Mouse (Mus musculus): ENCODE results near the gene Camta1.

The Camta1 gene

DNA sequence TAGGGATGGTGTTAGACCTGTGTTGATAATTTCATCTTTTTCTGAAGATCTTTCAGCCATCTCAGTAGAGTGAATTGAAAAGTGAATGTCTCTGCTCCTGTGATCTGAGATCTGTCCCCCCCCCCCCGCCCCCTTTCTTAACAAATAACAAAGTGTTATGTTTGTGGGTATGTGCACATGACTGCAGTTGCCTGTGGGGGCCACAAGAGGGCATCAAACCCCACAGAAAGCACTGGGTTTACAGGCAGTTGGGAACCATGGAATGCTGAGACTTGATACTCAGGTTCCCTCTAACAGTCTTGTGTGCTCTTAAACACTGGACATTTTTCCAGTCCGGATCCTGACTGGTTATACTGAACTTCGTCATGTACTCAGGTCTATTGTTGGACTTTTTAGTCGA, 350.6 kb downstream of the Camta1 start:
- DNase-seq, result no peak

DNA sequence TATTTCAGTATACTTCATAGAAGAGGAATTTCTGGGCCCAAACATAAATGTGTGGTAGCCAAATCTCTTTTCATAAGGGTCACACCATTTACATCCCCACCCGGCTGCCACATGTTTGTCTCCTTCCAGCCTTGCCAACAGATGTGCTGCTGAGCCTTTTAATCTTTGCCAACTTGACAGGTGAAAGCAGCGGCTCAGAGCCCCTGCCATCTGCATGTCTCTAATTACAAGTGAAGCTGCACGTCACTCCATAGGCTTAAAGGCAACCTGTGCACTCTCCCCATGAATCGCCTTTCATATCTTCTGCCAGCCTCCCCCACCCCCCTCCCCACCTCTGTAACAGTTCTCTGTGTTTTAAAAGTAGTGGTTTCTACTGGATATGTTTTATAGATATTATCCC, 351.3 kb downstream of the Camta1 start:
- no peak for DNase-seq

DNA sequence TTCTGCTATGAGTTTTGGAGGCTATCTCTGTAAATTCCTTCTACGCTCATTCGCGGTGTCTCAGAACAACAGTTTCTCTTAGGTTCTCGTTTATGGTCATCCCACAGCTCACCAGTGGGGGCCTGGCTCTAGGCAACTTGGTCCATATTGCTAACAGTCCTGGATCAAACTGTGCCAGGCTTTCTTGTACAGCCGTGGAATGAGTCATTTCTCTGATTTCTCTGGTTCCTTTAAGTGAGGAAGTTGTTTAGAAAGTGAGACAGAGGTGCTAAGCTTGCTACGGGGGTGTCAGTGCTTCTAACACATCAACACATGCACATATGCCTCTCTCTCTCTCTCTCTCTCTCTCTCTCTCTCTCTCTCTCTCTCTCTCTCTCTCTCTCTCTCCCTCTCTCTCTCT, 355.0 kb downstream of the Camta1 start:
- peak; percentile 31 for DNase-seq

DNA sequence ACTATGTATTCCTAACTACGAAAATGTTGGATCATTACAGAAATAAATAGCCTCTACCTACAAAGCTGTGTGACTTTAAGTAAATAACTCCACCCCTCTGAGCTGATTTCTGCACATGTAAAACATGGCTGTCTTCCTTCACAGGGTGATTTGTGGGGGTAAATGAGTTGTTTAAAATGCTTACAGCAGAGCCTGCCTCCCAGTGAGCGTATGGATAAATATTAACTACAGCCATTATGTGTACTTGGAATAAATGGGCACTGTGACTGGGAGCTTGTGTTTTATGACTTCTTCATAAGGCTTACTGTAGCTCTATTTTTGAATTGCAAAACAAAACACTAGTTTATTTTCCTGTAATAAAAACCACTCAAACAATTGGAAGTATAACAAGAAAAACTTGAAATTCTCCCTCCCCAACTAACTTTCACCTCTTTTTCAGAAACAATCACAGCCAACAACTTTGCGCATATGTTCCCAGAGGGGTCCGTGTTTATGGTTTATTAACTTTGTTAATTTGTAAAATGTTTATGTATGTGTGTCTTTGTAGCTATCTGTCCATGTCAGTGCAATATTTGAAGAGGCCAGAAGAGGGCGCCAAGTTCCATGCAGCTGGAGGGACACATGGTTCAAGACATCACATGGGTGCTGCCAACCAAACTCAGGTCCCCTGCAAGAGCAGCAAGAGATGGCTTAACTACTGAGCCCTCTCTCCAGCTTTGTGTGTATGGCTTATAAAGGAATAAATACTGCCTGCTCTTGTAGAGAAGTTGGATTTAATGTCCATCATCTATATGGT, 363.0 kb downstream of the Camta1 start:
- DNase-seq, result no peak

DNA sequence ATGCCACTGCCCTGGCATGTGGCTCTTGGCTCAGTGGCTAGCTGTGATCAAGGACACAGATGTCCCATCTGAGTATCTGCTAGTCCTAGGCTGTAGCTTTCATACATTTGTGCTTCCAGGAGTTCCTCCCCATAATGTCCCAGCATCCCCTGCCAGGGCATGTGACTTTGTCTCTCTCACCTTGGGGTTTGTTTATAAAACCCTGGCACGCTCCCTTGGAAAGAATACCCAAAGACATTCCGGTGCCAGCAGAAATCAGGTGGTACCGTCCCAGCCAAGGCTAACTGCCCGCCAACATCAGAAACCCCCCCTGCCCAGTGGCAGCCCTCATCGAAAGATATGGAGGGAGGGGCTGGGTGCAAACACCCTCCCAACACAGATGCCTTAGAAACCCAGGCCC, 365.1 kb downstream of the Camta1 start:
- no peak for DNase-seq

DNA sequence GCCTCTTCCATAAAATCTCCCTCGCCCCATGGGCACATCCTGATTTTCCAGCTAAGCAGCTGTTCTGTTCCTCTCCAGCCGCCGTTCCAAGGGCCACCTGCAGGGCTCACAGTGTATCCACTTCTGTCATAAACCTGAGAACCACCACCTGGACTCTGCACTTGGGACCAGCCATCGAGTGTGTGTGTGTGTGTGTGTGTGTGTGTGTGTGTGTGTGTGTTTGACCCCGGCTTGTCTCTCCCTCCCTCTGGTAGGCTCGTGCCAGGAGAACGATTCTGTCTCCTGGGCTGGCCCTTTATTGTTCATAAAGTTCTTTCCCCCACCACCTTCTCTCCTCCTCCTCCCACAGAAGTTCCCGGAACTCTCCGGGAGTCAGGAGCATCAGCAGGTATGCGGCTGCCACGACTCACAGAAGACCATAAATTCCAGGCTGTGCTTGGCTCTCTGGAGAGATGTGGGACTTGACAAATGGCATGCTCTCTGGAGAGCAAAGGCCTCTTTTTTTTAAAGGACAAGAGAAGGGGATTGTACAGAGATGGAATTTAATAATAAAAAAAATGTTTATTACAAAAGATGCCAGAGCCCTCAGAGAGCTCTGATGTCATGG, 366.3 kb downstream of the Camta1 start:
- DNase-seq, result no peak

DNA sequence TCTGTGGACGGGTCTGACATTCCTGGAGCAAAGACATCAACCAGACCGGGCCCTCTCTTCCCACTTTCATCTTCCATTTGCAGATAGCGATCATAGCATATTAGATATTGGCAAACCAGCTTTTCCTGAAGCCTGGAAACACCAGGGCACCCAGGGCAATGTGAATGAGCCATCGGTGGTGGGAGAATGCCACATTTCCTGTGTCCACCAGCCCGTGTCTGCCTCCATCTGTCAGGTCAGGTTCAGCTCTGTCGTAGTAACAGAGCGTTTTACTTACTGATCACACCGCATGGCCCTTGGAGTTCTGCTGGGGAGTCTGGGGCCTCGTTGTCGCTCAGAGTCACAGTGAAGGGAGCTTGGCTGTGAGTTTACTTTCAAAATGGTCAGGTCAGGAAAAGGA, 368.9 kb downstream of the Camta1 start:
- no peak for DNase-seq

DNA sequence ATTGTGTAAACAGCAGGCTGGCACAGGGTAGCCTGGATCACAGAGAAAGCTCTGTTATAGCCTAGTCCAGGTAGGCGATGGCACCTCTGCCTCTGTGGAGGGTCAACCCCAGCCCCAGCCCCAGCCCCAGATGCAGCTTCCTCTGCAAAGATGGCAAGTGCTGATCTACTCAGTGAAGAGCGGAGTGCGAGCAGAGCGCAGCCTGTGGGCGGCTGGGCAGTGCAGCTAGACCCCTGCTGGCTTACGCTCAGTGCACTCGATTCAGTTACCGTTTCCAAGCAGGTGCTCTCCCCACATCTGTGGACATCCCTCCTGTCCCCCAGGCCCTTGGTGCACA, 377.7 kb downstream of the Camta1 start:
- no peak for DNase-seq

DNA sequence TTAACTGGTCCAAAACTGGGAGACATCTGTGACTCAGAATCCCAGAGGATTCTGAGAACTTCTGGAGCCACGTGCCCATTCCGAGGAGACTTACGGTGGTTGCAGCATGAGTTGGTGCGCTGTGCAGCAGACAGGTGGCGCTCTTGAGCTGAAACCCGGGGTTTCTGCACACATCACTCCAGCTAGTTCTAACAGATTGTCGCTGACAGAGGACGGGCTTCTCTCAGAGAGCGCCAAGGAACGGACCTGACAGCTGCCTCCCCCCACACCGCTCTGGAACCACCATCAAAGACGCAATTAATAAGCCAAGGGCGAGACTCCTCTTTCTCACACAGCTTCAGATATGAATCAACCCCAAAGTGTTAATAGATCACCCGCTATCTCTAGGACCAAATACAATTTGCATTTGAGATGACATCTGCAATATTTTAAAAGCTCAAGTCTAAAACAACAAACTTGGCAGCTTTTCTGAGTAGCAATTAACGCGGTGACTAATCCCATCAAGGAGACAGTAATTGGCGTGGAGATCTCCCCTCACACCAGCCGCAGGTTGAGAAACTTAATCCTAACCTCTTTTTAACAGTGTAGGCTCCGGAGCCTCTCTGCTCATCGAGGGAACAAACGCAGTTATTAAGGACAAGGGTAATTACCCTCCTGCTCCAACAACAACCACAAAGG, 378.2 kb downstream of the Camta1 start:
- peak; percentile 75 for DNase-seq

DNA sequence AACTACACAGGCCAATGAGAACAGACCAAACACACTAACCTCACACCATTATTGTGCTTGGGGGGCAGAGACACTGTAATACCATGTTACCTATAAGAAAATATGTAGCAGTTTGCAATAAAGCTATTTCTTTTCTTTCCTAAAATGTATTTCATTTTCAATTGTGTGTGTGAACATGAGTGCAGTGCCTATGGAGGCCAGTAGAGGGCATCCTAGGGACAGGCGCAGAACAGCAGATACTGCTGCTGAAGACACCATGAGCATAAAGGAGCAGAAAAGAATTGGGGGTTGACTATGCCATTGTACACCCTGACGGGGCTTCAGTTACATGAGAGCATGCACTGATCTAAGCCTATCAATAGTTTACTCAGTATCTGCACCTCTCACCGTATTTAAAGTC, 380.7 kb downstream of the Camta1 start:
- DNase-seq, result no peak

DNA sequence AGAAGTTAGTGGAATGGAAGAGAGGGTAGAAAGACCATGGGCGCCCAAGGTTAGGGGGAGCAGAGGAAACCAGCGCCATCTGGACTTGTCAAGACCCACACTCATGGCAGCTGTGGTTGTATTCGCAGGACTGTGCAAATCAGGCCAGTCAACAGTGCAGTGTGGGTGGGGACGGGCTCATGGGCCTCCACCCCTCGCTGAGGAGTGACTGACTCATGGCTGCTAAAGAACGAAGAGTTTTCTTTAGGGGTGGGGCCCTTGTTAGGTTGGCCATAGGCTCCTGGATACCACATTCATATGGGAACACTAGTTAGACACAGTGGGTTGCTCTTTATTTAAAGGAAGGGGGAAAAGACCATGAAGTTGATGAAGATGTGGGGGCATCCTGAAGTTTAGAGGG, 383.7 kb downstream of the Camta1 start:
- DNase-seq, result no peak

DNA sequence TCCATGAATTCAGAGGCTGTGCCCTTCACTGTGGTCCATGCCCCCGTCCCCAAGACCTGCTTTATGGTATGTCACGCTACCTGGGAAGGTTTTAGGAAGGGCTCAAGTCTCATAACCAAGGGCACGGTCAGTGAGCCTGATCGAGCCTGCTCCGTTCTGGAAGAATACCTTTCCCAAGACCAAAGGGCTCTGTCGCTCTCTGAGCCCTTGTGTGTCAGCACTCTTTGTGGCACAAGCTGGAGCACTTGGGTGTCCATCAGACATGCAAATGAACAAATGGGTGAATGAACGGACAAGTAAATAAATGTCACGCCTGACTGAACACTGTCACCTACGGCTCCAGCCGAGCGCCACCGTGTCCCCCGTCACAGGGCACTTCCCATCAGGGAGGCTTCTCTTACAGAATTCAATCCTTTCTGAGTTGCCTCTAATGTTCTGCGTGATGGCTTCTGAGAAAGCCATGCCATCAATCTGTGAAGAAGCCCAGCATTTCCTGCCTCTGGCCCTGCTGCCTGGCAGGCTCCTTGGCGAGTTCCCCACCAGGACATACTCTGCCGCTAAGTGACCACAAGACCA, 386.7 kb downstream of the Camta1 start:
- DNase-seq, result no peak

DNA sequence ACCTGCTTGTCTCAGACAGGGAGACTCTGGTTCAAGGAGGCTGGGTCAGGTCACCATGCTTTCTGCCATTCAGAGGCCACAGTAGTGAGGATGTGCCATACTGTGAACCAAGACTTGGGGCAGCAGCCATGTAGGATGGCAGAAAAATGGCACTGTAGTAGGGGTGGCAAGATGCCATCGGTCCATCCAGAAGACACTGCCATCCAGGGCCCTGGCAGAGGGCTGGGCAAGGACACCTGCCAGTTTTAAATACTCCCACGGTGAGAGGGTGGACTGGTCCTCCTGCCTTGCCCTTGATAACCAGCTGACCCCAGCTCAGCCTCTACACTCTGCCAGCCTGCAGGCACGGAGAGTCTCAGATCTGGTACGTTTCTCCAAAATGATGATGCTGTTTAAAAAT, 389.8 kb downstream of the Camta1 start:
- no peak for DNase-seq

DNA sequence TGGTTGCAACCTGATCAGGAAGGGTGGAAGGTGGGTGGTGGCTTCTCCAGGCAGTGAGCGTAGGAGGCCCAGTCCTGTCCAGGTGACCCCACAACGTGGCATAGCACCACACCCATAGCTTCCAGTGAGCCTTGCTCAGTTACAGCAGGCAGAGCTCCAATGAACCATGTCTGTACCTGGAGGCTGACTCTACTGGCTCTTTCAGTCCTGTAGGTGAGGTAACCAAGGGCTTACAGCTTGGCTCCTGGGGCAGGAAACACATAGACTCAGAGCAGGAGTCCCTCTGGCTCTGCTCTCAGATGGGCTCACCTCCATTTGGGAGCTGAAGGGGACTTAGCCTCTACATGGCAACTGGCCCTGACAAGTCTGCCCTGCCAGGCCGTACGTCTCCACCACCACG, 393.3 kb downstream of the Camta1 start:
- no peak for DNase-seq

DNA sequence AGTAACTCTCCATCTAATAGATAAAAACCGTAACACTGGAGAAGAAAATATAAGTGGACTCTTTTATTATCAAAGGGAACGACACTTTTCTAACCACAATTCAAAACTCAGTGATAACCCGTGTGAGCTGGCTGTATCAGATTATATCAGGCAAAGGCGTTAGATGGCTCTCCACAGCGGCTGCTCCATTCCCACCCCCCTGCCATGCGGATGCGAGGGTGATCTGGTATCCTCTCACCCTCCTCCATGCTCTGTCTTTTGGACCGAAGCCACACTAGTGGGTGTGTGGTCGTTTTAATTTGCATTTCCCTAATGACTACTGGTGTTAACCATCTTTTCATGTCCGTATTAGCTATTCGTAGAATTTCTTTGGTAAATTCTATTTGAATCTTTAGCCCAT, 403.0 kb downstream of the Camta1 start:
- DNase-seq, result no peak

DNA sequence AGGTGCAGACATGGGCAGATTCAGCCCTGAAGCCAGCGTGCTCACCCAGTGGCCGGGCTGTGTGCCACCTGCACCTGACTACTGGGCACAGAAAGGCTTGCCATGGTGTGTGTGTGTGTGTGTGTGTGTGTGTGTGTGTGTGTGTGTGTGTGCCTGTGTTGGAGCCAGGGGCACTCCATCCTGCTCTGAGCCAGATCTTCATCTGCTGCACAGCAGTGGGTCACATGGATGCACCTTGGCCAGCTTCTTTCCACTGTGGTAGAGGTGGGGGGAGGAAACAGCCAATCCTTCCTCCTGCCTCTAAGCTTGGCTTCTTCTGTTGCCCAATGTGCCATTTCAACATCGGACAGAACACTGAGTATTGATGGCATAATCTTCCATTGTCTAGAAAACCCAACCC, 407.1 kb downstream of the Camta1 start:
- DNase-seq, result no peak

DNA sequence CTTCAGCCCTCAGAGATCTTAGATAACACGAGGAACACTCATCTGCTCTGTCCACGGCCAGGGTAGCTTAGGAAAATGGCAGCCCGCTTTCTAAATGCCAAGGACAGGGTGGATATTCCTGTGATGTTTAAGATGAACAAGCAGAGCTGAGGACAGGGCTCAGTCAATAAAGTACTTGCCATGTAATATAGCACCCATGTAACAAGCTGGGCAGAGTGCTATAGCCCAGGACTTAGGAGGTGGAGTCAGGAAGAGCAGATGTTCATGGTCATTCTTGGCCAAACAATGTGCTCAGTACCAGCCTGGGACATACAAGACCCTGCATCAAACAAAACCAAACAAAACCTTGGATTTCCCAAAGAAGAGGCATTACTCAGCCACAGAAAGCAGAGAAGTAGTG, 407.6 kb downstream of the Camta1 start:
- no peak for DNase-seq

DNA sequence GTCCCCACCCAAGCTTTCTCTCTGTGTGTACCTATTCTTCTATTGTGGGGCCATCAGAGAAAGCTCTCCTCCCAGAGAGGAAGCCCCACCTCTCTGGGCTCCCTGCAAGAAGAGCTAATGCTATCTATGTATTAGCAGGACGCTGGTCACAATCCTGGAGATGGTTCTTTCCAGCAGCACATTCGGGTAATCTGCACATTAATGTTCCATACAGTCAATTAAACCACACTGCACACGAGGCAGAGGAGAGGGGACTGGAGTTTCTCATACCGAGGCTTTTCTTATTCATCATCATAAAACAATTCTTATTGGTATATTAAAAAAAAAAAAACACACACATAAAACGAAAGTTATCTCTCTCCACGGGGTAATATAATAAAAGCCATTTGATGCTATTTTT, 409.8 kb downstream of the Camta1 start:
- no peak for DNase-seq

DNA sequence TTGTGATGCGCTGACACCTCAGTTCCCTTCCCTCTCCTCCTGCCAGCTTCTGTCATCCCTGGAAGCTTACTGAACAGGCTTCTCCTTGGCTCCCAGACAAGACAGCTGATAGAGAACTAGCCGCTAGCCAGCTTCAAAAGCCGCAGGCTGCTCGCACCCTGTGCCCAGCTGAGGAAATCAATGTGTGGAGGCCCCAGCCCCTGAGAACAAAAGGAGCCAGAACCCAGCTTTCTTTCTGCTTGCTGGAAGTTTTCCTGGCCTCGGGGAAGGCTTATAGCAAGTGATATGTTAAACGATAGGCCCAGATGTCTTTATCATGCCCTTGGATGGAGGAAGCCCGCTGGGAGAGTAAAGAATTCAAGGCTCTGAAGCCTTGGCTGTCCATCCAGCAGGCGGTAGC, 411.7 kb downstream of the Camta1 start:
- no peak for DNase-seq

DNA sequence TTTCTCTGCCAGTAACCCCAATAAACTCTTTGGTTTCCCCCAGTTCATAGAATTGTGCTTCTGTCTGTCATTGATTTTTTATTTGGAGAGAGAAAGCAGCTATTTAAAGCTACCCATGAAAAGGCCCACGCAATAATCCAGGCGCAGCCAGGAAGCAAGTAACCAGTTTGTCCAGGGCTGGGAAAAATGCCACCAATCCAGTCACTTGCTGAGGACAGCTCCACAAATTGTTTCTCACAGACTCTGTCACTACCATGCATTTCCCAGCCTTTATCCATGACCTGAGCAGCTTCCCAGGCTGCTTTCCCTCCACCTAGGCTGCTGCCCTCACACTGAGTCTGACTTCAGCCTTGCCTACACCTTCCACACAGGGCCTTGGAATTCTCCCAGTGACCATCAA, 413.3 kb downstream of the Camta1 start:
- DNase-seq, result peak; percentile 37

DNA sequence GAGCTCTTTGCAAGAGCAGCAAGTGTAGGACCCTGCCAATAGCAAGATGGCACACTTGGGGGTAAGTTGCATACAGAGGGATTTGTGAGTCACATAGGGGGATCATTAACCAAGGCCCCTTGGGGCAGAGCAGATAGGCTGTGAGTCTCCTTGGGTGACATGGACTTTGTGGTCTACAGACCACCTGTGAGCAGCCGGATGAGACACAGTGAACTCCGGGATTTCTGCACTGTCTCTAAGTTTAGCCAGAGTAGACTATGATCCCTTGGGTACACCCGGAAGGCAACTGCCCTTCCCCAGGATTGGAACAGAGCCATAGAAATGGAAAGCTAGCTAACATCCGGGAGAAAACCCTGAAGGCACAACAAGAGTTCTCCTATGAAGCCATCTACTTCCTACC, 417.0 kb downstream of the Camta1 start:
- no peak for DNase-seq

DNA sequence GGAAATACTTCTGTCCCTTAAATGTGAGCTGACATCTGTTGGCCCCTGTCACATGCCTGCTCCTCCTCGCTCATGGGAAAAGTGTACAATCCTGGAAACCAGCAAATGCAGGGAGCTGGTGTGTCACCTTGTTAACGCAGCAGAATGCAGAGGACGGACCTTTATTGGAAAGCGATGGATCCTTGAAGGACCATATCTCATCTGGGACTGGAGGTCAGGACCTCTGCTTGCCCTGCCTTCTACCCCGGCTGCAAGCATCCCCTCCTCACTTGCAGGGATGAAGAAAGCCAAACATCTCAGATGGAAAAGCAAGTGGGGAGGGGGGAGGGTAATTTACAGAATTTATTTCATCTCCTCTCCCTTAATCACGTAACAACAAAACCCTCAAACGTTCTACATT, 423.1 kb downstream of the Camta1 start:
- no peak for DNase-seq

DNA sequence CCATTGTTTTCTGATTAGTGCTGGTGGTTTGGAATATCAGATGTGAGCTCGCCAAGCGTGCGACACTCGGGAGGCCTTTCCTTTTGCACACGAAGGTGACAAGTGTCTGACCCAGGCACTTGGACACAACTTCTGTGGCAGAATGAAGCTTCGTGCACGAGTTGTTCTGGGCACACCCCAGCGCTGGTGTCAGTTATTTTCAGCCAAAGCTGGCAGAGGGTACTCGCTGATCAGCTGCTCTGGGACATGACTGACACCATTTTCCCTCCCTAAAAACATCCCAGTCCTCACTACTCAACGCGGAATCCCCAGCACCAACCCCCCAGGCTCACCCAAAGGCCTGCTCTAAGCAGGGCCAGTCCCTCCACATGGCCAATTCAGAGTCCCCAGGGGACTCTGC, 423.8 kb downstream of the Camta1 start:
- no peak for DNase-seq

DNA sequence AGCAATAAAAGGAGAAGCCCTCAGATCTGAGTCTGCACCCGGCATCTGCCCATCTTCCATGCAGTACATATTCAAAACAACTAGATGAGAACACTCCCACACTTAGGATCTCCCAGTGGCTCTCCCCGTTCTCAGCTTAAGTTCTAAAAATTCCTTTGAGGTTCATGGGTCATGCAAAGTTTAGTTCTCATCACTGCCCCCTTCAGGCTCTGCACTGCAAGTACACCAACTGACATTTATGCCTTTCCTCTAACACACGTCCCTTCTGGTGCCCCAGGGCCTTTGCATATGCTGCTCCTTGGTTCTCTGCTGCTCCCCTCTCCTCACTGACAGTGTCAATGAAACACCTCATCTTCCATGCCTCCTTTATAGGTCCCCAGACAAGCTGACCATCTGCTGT, 436.5 kb downstream of the Camta1 start:
- DNase-seq, result no peak
